Mouse (Mus musculus): ENCODE results near the gene Dmrt3. TPM values are rescaled to one million over a fixed set of nuclear protein-coding genes. Genes with fewer than 3 reads are reported as not detected.

The Dmrt3 gene
- total RNA-seq, 2 experiments from 2014 or later, result 0.18 to 0.20 TPM

- intact Hi-C loops (cut with DNase I), result loop anchor here (5.0 kb wide), 1 partner anchor 520 kb away; no protein-coding TSS in a partner anchor
Observed at GRCm38 (mm10) chr19:25672101-25672950, 62.2 kb downstream of the Dmrt3 start, which contains the start of gene Dmrt2. TSS of gene Dmrt2 (plus strand) at chr19:25672411.

More at GRCm38 (mm10) chr19:25672101-25672950, 62.2 kb downstream of the Dmrt3 start, which contains the start of gene Dmrt2:
- DNase-seq, result peak; percentile 77

Other genes with a start within 250 kb of the Dmrt3 start
- gene Dmrt1, start 104.7 kb upstream of the Dmrt3 start, total RNA-seq (2021), result not detected
- 1 to 10 TPM; 1.7 to 3.3 TPM for gene Dmrt2, start 62.1 kb downstream of the Dmrt3 start, total RNA-seq (2021)

All from left cerebral cortex, postnatal 4 days (tissue).